In genomic region chr2:76653070-76653469, GRCm38 (mm10) we compare ENCODE assay signal across 24 mouse cellular contexts. TPM values are rescaled to one million over a fixed set of nuclear protein-coding genes. Genes with fewer than 3 reads are reported as not detected.
DNase-seq lines count a peak whose midpoint lies in the region; ATAC-seq and TF ChIP-seq lines count a peak whose summit lies in the region.
"Had no signal": no experiment of that assay in that cellular context is flagged by ENCODE, and none has a peak within 500 bp of the region (broad histone marks: within the 10 kb centered on the region; RNA-seq: fewer than 3 reads in every experiment).

No protein-coding gene starts in this region.

- DNase-seq in heart, adult 11 months: peak; percentile 12
- DNase-seq in heart, postnatal 36 days: no peak
- DNase-seq in liver, embryonic 14.5 days (ENCODE audit: low read depth in 3 of 3, low spot score in 3 of 3): no peak
- DNase-seq in liver, embryonic 11.5 days (ENCODE audit: low spot score): no peak
- DNase-seq in midbrain, postnatal 0 days (ENCODE audit: low spot score): no peak
- DNase-seq in right cerebral cortex, postnatal 25 days: no peak
- no peak for DNase-seq in limb, embryonic 10.5 days (ENCODE audit: low spot score)
- DNase-seq: adrenal gland, postnatal 14 days; B cell, adult 2 months; cerebellum, adult 18-20 months; cerebellum, adult 9-11 months; cerebellum, postnatal 36 days; gastrocnemius, postnatal 10 days had no signal

- H3K27ac ChIP-seq in liver, embryonic 14.5 days: no peak overlapping the region
- no peak overlapping the region for H3K27ac ChIP-seq in liver, embryonic 11.5 days (ENCODE audit: low read depth, low read length)
- H3K27ac ChIP-seq in midbrain, postnatal 0 days (ENCODE audit: low read depth, low read length): no peak overlapping the region
- no peak overlapping the region for H3K27ac ChIP-seq in midbrain, embryonic 16.5 days (ENCODE audit: low read length)
- H3K27ac ChIP-seq in limb, embryonic 10.5 days: no peak overlapping the region
- H3K27ac ChIP-seq: embryonic facial prominence, embryonic 13.5 days; forebrain, embryonic 12.5 days; hindbrain, embryonic 15.5 days had no signal

- ATAC-seq in liver, embryonic 14.5 days (ENCODE audit: insufficient read depth): no peak
- ATAC-seq in liver, embryonic 11.5 days (replicated peaks; ENCODE audit: low FRiP score): no peak
- no peak for ATAC-seq in midbrain, postnatal 0 days (ENCODE audit: low FRiP score)
- no peak for ATAC-seq in midbrain, embryonic 16.5 days
- ATAC-seq: activated CD4-positive, CD25-positive, alpha-beta regulatory T cell, adult 4 months; CD4-positive, CD25-positive, alpha-beta regulatory T cell, adult 4 months; forebrain, embryonic 16.5 days had no signal

- no peaks in the 10 kb centered on the region for H3K9me3 ChIP-seq in liver, embryonic 14.5 days (ENCODE audit: control insufficient read depth, low read length)
- no peaks in the 10 kb centered on the region for H3K9me3 ChIP-seq in liver, embryonic 11.5 days (ENCODE audit: control insufficient read depth, low read length)
- H3K9me3 ChIP-seq in midbrain, postnatal 0 days (ENCODE audit: low read length): no peaks in the 10 kb centered on the region
- H3K9me3 ChIP-seq in midbrain, embryonic 16.5 days (replicated peaks; ENCODE audit: control insufficient read depth, low read length, poor library complexity, severe bottlenecking): no peaks in the 10 kb centered on the region
- H3K9me3 ChIP-seq in limb, embryonic 10.5 days (replicated peaks): no peaks in the 10 kb centered on the region
- H3K9me3 ChIP-seq: embryonic facial prominence, embryonic 13.5 days; forebrain, embryonic 12.5 days; heart, embryonic 12.5 days; hindbrain, embryonic 15.5 days had no signal

- no peaks in the 10 kb centered on the region for H3K36me3 ChIP-seq in liver, embryonic 14.5 days (replicated peaks; ENCODE audit: control insufficient read depth, insufficient read depth, low read depth)
- no peaks in the 10 kb centered on the region for H3K36me3 ChIP-seq in liver, embryonic 11.5 days (ENCODE audit: control insufficient read depth, insufficient read depth, low read length)
- no peaks in the 10 kb centered on the region for H3K36me3 ChIP-seq in midbrain, postnatal 0 days (ENCODE audit: insufficient read depth, low read length)
- H3K36me3 ChIP-seq in midbrain, embryonic 16.5 days (ENCODE audit: control insufficient read depth, insufficient read depth, low read length): no peaks in the 10 kb centered on the region
- no peaks in the 10 kb centered on the region for H3K36me3 ChIP-seq in limb, embryonic 10.5 days
- H3K36me3 ChIP-seq: embryonic facial prominence, embryonic 13.5 days; forebrain, embryonic 12.5 days; heart, embryonic 12.5 days; hindbrain, embryonic 15.5 days had no signal

- no peak overlapping the region for H3K9ac ChIP-seq in liver, embryonic 14.5 days (replicated peaks)
- H3K9ac ChIP-seq in liver, embryonic 11.5 days (ENCODE audit: low read depth, low read length): no peak overlapping the region
- no peak overlapping the region for H3K9ac ChIP-seq in midbrain, postnatal 0 days (replicated peaks; ENCODE audit: low read length, poor library complexity, severe bottlenecking)
- H3K9ac ChIP-seq in midbrain, embryonic 16.5 days (ENCODE audit: low read depth, low read length): no peak overlapping the region
- H3K9ac ChIP-seq: embryonic facial prominence, embryonic 13.5 days; forebrain, embryonic 12.5 days; heart, embryonic 12.5 days; hindbrain, embryonic 15.5 days had no signal

- TF ChIP-seq CTCF in liver, embryonic 14.5 days (IDR thresholded peaks at IDR 0.05; ENCODE audit: low read depth): peak; percentile 38
- TF ChIP-seq CTCF in midbrain, postnatal 0 days (IDR thresholded peaks at IDR 0.05): peak; percentile 15; the same call in 1 of the 2 replicates

- H3K4me1 ChIP-seq in liver, embryonic 14.5 days (replicated peaks; ENCODE audit: control insufficient read depth in 2 of 2, insufficient read depth in 2 of 2, low read length in 1 of 2): peaks cover 3% of the 10 kb centered on the region in 2 experiments; a peak in 2 of 4 replicates
- H3K4me1 ChIP-seq in liver, embryonic 11.5 days (replicated peaks; ENCODE audit: control insufficient read depth, insufficient read depth, low read length): 0 out of 2 replicates have a peak, but pooled peaks cover 4% of the 10 kb centered on the region
- H3K4me1 ChIP-seq in midbrain, postnatal 0 days (ENCODE audit: insufficient read depth, low read length): no peaks in the 10 kb centered on the region
- H3K4me1 ChIP-seq in midbrain, embryonic 16.5 days (ENCODE audit: control insufficient read depth, insufficient read depth, low read length): peaks cover 2% of the 10 kb centered on the region
- H3K4me1 ChIP-seq in limb, embryonic 10.5 days: peaks cover 6% of the 10 kb centered on the region

- no peak for TF ChIP-seq EP300 in liver, embryonic 14.5 days (IDR thresholded peaks at IDR 0.05; ENCODE audit: low read depth)

- H3K27me3 ChIP-seq in liver, embryonic 14.5 days (ENCODE audit: control insufficient read depth, insufficient read depth, low read length): no peaks in the 10 kb centered on the region
- H3K27me3 ChIP-seq in liver, embryonic 11.5 days (replicated peaks; ENCODE audit: control insufficient read depth, insufficient read depth, low read length): no peaks in the 10 kb centered on the region
- no peaks in the 10 kb centered on the region for H3K27me3 ChIP-seq in midbrain, postnatal 0 days (ENCODE audit: insufficient read depth, low read length)
- no peaks in the 10 kb centered on the region for H3K27me3 ChIP-seq in midbrain, embryonic 16.5 days (ENCODE audit: control insufficient read depth, insufficient read depth, low read depth, low read length)
- H3K27me3 ChIP-seq in limb, embryonic 10.5 days (ENCODE audit: low read depth, poor library complexity, severe bottlenecking): no peaks in the 10 kb centered on the region
- H3K27me3 ChIP-seq: embryonic facial prominence, embryonic 13.5 days; forebrain, embryonic 12.5 days; heart, embryonic 12.5 days; hindbrain, embryonic 15.5 days had no signal

- H3K4me2 ChIP-seq in liver, embryonic 14.5 days (ENCODE audit: low read depth): no peak overlapping the region
- no peak overlapping the region for H3K4me2 ChIP-seq in liver, embryonic 11.5 days
- no peak overlapping the region for H3K4me2 ChIP-seq in midbrain, postnatal 0 days (ENCODE audit: low read depth, low read length, poor library complexity, severe bottlenecking)
- H3K4me2 ChIP-seq in midbrain, embryonic 16.5 days (ENCODE audit: low read length): no peak overlapping the region
- H3K4me2 ChIP-seq: embryonic facial prominence, embryonic 13.5 days; forebrain, embryonic 12.5 days; heart, embryonic 12.5 days; hindbrain, embryonic 15.5 days had no signal

- WGBS in liver, embryonic 14.5 days (ENCODE audit: insufficient replicate concordance): 76% methylated on average over 4 of the region's 4 CpGs
- 82% methylated on average over 4 of the region's 4 CpGs for WGBS in liver, embryonic 11.5 days
- WGBS in midbrain, postnatal 0 days: 96% methylated on average over 4 of the region's 4 CpGs
- WGBS in midbrain, embryonic 16.5 days: 90% methylated on average over 4 of the region's 4 CpGs
- WGBS in limb, embryonic 10.5 days: 92% methylated on average over 4 of the region's 4 CpGs

- intact Hi-C loops in heart, postnatal 36 days (cut with DNase I): no loop called here

- no peak overlapping the region for H3K4me3 ChIP-seq in liver, embryonic 14.5 days (ENCODE audit: insufficient read depth in 1 of 2, low read depth in 2 of 2, low read length in 2 of 2)
- H3K4me3 ChIP-seq in liver, embryonic 11.5 days (ENCODE audit: low read depth, low read length): no peak overlapping the region
- H3K4me3 ChIP-seq in midbrain, postnatal 0 days (ENCODE audit: low read depth, low read length): no peak overlapping the region
- no peak overlapping the region for H3K4me3 ChIP-seq in midbrain, embryonic 16.5 days (ENCODE audit: low read depth, low read length)
- no peak overlapping the region for H3K4me3 ChIP-seq in limb, embryonic 10.5 days
- H3K4me3 ChIP-seq: embryonic facial prominence, embryonic 13.5 days; forebrain, embryonic 12.5 days; heart, embryonic 12.5 days; hindbrain, embryonic 15.5 days had no signal

RNA-seq across cellular contexts. Expression of gene Pjvk, which starts 4.8 kb away (rescaled TPM):
- not detected for total RNA-seq in heart, postnatal 36 days (2021)
- polyA plus RNA-seq in liver, embryonic 14.5 days (2012; rRNA removed): not detected in 2 replicates
- polyA plus RNA-seq in liver, embryonic 14.5 days (2014; fragmentation: Nextera tagmentation; extraction: Ambion mirVana): not detected in 2 replicates
- 0.18 TPM in 1 of 2 replicates, not detected in the other for polyA plus RNA-seq in liver, embryonic 11.5 days (2014; fragmentation: Nextera tagmentation; extraction: Ambion mirVana)
- total RNA-seq in midbrain, postnatal 0 days (2014; rRNA removed): 0.19 TPM in 1 of 2 replicates, not detected in the other
- 1.2 and 1.3 TPM in 2 replicates for polyA plus RNA-seq in midbrain, postnatal 0 days (2015; fragmentation: Nextera tagmentation; extraction: Ambion mirVana)
- 0.51 and 0.94 TPM in 2 replicates for polyA plus RNA-seq in midbrain, embryonic 16.5 days (2015; fragmentation: Nextera tagmentation; extraction: Ambion mirVana)
- 0.65 and 1.0 TPM in 2 replicates for polyA plus RNA-seq in limb, embryonic 10.5 days (2016; fragmentation: Nextera tagmentation; extraction: Ambion mirVana)
- total RNA-seq: adrenal gland, postnatal 14 days; gastrocnemius, postnatal 10 days; heart, adult 8-10 months; heart, postnatal 25 days had no signal
- polyA plus RNA-seq: activated CD4-positive, CD25-positive, alpha-beta regulatory T cell, adult 4 months; CD4-positive, CD25-positive, alpha-beta regulatory T cell, adult 4 months; gonadal fat pad, adult 2 months; heart, embryonic 12.5 days had no signal

RNA-seq across cellular contexts. Expression of gene Prkra, which starts 5.3 kb away (rescaled TPM):
- total RNA-seq in heart, postnatal 36 days (2021): 10 to 100 TPM; 11.9 to 14.9 TPM
- polyA plus RNA-seq in liver, embryonic 14.5 days (2012; rRNA removed): 3.9 and 6.5 TPM in 2 replicates
- polyA plus RNA-seq in liver, embryonic 14.5 days (2014; fragmentation: Nextera tagmentation; extraction: Ambion mirVana): 6.5 and 9.6 TPM in 2 replicates
- polyA plus RNA-seq in liver, embryonic 11.5 days (2014; fragmentation: Nextera tagmentation; extraction: Ambion mirVana): 26.7 and 30.3 TPM in 2 replicates
- total RNA-seq in midbrain, postnatal 0 days (2014; rRNA removed): 93.6 and 117 TPM in 2 replicates
- polyA plus RNA-seq in midbrain, postnatal 0 days (2015; fragmentation: Nextera tagmentation; extraction: Ambion mirVana): 109 and 113 TPM in 2 replicates
- 114 and 119 TPM in 2 replicates for polyA plus RNA-seq in midbrain, embryonic 16.5 days (2015; fragmentation: Nextera tagmentation; extraction: Ambion mirVana)
- 76.4 and 91.0 TPM in 2 replicates for polyA plus RNA-seq in limb, embryonic 10.5 days (2016; fragmentation: Nextera tagmentation; extraction: Ambion mirVana)

RNA-seq across cellular contexts. Expression of gene Fkbp7, which starts 19.8 kb away (rescaled TPM):
- total RNA-seq in heart, postnatal 36 days (2021): 10 to 100 TPM; 19.9 to 24.0 TPM
- 1.3 and 2.5 TPM in 2 replicates for polyA plus RNA-seq in liver, embryonic 14.5 days (2012; rRNA removed)
- polyA plus RNA-seq in liver, embryonic 14.5 days (2014; fragmentation: Nextera tagmentation; extraction: Ambion mirVana): 4.2 and 4.8 TPM in 2 replicates
- polyA plus RNA-seq in liver, embryonic 11.5 days (2014; fragmentation: Nextera tagmentation; extraction: Ambion mirVana): 13.6 and 19.5 TPM in 2 replicates
- 7.8 and 11.9 TPM in 2 replicates for total RNA-seq in midbrain, postnatal 0 days (2014; rRNA removed)
- polyA plus RNA-seq in midbrain, postnatal 0 days (2015; fragmentation: Nextera tagmentation; extraction: Ambion mirVana): 11.6 and 13.5 TPM in 2 replicates
- 8.6 and 11.8 TPM in 2 replicates for polyA plus RNA-seq in midbrain, embryonic 16.5 days (2015; fragmentation: Nextera tagmentation; extraction: Ambion mirVana)
- polyA plus RNA-seq in limb, embryonic 10.5 days (2016; fragmentation: Nextera tagmentation; extraction: Ambion mirVana): 22.0 and 31.4 TPM in 2 replicates

RNA-seq across cellular contexts. Expression of gene Plekha3, which starts 22.0 kb away (rescaled TPM):
- total RNA-seq in heart, postnatal 36 days (2021): 10 to 100 TPM; 19.4 to 20.0 TPM
- 3.0 and 3.9 TPM in 2 replicates for polyA plus RNA-seq in liver, embryonic 14.5 days (2012; rRNA removed)
- polyA plus RNA-seq in liver, embryonic 14.5 days (2014; fragmentation: Nextera tagmentation; extraction: Ambion mirVana): 3.1 and 3.6 TPM in 2 replicates
- polyA plus RNA-seq in liver, embryonic 11.5 days (2014; fragmentation: Nextera tagmentation; extraction: Ambion mirVana): 9.5 and 12.4 TPM in 2 replicates
- total RNA-seq in midbrain, postnatal 0 days (2014; rRNA removed): 19.9 and 22.1 TPM in 2 replicates
- polyA plus RNA-seq in midbrain, postnatal 0 days (2015; fragmentation: Nextera tagmentation; extraction: Ambion mirVana): 6.9 and 8.7 TPM in 2 replicates
- 5.5 and 6.8 TPM in 2 replicates for polyA plus RNA-seq in midbrain, embryonic 16.5 days (2015; fragmentation: Nextera tagmentation; extraction: Ambion mirVana)
- polyA plus RNA-seq in limb, embryonic 10.5 days (2016; fragmentation: Nextera tagmentation; extraction: Ambion mirVana): 12.4 and 12.6 TPM in 2 replicates
